Mouse (Mus musculus) kidney, adult 8-10 months (tissue): Measurements from ENCODE around the gene Hsd17b12.

Experiments used
- DNase-seq, 2 experiments: peaks; one replicate each; pipeline ENCODE4 v3.0.0; 2022

Hsd17b12 gene

DNA sequence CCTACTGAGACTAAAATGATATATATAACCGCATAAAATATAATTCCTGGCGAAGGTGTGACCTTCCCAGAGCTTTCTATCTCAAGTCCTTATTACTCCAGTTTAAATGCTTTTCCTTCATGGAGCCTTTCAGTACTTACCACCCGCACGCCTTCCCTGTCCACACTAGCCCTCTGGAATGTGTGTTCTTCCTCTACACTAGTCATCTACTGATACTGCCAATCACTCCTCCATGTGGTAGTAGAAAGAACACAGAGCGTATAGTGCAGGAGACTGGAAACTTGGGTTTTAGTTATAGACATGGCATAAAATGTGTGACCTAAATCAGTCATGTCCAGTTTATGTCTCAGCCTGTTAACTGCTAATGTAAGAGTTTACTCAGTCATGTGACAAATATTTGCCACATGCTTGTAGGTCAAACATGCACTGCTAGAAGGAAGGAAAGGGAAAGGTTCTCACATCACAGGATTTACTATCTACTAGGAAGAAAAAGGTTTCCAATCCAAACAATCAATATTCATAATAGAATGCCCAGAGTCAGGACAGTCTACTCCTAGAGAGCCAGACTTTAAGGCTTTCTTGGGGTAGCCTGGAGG, 91.1 kb downstream of the Hsd17b12 start:
- DNase-seq = no peak

GRCm38 (mm10) chr2:94066120-94066519, 91.6 kb downstream of the Hsd17b12 start:
- DNase-seq = peak; percentile 37 to 40

DNA sequence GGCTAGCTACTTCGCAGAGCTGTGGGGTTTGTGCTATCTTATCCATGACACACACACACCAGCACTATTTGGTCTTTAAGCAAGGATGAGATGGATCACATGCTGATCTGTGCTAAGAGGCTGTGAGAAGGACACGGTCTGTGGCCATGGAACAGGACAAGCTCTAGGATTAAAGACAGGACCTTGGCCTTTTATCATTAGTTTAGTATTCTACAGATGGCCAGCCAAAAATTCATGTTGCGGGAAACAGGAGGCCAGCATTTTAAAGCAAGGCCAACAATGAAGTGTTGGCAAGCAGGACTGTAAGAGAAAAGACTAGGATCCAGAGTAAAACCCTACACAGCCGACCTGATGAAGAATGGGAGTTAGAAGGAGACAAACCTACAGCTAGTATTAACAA, 95.0 kb downstream of the Hsd17b12 start:
- DNase-seq = no peak

DNA sequence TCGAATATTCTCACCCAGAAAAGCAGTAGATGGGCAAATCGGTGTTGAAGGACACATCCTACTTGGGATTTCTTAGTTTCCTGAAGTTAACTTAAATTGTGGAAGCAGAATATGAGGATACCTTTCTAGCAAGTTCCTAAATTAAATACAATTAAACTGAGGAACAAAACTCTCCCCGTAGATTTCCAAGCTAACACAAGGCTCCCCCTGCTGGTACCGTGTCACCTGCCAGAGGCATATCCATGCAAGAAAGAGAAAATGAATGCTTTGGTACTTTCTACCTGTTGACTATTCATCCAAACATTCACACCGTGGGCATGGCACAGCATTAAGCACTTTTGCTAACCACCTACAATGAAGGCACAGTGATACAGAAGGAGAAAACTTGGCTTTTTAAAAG, 98.3 kb downstream of the Hsd17b12 start:
- peak; percentile 25 to 61 for DNase-seq

DNA sequence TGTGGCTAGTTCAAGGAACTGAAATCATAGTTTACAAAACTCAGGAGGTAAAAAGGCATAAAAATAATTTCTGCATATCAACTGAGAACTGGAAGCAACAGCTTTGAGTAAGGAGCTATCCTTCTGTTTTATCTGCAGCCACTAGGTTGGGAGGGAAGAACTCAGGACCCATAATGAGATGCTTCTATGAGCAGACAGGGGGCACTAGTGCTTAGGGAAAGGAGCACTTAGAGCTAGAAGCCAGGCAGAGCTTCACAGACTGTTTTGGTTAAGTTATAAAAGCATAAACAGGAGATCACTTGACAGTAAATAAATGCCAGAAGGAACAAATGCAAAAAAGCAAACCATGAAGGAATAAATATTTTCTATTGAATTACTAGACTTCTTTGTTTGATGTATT, 103.0 kb downstream of the Hsd17b12 start:
- DNase-seq = peak; percentile 38 to 39

- DNase-seq = no peak
These were observed 105.8 kb downstream of the Hsd17b12 start for GRCm38 (mm10) chr2:94051952-94052351.

DNA sequence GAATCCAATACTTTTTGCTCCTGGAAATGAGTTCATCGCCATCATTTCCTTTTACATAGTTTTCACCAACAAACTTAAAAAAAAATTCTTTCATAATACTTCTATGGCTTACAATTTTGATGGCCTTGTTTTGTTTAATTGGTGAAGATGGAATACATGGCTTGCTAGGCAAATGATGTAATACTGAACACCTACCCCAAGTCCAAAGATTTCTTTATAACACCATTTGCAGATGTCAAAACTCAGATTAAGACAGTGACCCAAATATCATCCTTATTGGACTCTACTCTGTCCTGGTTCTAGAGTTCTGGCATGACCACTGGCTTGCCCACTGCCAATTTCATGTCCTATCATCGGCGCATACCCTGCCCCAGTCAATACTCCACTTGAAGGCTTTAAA, 106.9 kb downstream of the Hsd17b12 start:
- DNase-seq = no peak

GRCm38 (mm10) chr2:94049471-94050176, 108.1 kb downstream of the Hsd17b12 start:
- no peak for DNase-seq

- DNase-seq = no peak
These were observed 108.9 kb downstream of the Hsd17b12 start for GRCm38 (mm10) chr2:94048733-94049470.

GRCm38 (mm10) chr2:94048271-94048670, 109.5 kb downstream of the Hsd17b12 start:
- DNase-seq = no peak

DNA sequence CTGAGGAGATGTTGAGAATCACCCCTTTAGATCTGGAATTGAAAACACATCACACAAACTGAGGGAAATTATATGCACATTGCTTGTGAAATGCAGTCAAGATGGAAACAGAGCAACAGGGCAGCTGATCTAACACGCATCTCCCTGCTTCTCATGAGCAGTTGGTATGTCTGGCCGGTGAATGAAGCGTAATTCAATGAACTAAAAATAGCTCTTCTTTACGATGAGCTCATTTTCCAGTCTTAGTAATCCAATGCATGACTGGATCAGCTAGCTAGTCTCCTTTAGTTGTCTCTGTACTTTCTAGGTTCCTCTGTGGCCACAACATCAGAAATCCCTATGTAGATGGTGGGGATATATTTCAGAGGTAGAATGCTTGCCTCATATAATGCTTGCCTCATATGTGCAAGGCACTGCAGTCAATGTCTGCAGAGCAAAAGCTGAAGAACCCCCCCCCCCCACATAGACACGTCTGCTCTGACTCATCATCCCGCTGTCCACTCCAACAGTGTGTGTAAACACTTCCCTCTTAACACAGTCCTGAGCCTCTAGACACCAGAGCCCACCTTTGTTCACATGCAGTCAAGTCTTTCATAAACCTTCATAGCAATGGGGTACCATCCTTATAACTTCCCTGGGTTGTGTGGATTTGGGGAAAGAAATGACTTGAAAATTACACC, 112.2 kb downstream of the Hsd17b12 start:
- DNase-seq = no peak

DNA sequence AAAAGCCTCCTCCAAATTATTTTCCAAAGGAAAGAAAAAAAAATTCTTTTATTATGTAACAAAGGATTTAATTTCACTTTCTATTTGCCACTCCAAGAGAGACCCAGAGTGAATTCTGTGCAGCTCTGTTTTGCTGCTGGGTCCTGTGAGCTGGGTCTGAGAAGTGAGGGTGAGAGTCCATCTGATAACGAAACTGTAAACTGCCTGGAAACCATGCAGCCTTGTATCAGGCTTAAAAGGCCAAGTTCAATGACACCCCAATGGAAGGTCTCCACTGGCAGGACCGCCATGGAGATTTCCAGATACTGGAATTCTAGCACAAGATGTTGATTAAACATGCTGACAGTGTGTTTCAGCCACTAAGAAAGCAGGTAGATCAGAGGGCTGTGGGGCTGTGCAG, 113.6 kb downstream of the Hsd17b12 start:
- DNase-seq = no peak

GRCm38 (mm10) chr2:94043662-94044061, 114.1 kb downstream of the Hsd17b12 start:
- no peak for DNase-seq

DNA sequence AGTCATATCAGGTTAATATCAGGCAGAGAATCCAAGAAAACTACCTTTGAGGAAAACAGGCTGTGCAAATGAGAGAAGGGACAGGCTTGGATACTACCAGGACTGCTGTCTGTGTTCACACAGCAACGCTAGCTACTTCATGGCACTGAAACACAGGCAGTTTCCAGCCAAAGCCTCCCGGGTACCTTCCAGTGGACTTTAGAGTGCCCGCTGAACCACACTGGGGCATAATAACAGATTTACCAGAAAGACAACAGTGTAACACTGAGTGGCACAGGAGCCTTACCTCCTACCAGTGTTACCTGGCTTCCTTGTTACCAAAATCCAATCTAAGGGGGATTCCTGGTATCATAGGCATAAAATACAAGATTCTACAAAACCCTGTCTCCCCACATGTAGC, 115.3 kb downstream of the Hsd17b12 start:
- DNase-seq = peak in 1 of 2 experiments; percentile 19

DNA sequence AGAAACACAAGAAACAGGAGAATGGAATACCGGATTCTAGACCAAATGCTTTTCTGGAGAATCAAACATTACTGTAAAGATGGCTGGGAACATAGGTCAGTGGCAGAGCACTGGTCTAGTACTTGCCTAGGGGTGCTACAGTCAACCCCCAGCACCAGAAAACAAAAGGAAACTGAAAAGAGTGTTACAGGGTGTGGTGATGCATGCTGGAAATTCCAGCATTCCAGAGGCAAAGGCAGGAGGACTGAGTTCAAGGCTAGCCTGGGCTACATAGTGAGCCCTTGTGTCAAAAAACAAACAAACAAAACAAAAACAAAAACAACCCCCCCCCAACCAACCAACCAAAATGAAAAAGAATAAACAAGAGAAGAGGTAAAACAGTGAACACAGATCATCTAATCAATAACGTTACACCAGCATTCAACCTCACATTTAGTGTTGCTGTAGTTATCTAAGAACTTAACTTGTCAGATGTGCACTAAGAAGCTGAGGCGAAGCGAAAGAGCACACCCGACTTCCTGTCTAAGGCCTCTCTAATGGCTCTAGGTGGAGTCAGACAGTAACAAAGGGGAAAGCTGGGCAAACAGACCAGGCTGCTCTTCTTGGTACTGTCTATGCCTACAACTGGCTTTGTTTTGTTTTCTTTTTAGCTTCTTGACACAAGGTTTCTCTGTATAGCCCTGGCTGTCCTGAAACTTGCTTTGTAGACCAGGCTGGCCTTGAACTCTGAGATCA, 117.2 kb downstream of the Hsd17b12 start:
- no peak for DNase-seq

- peak; percentile 30 to 76 for DNase-seq
These were observed 122.1 kb downstream of the Hsd17b12 start for GRCm38 (mm10) chr2:94035428-94036331.

DNA sequence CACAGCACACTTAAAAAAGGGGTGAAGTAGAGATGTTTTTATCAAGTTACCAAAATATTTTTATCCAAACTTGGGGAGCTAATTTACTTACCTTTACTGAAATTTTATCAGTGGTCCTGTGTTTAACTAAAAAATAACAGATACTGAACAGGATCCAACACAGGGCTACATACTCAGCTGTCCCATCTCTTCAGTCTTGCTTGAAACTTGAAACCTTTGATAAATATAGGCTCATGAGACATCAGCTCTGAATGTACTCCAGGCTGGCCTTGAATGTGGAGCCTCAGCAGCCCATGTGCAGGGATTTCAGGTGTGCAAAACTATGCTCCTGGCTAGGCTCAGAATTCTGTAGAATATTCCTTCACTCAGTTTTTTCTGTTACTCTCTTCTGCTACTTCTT, 127.2 kb downstream of the Hsd17b12 start:
- no peak for DNase-seq

- DNase-seq = no peak
These were observed 133.1 kb downstream of the Hsd17b12 start for GRCm38 (mm10) chr2:94024637-94025036.

GRCm38 (mm10) chr2:94010335-94011291, 147.2 kb downstream of the Hsd17b12 start, which contains the start of gene Alkbh3:
Gene Alkbh3 (minus strand): TSS chr2:94010807.
- DNase-seq = peak; percentile 87 to 93

DNA sequence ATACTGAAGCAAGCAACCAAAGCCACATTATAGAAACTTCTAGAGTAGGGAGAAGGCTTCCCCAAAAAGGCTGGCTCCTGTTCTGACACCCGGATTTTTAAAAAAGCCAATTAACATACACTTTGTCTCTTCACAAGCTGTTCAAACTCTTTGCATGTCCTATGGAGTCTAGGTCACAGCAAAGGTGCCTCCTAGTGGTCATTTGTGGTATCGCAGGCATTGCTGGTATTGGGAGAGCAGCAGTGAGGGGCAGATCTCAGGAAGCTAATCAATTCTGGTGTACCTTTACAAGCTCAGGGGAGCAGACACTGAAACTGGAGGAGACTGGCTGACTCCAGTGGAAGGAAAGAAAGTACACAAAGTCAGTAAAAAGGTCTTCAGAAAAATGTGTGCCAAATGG, 155.4 kb downstream of the Hsd17b12 start:
- DNase-seq = peak; percentile 48 to 87
